Mouse (Mus musculus) B cell, adult 2 months (primary cell): ENCODE measurements at regions not wholly inside any gene's neighbourhood (a gene's known extent, or its start where the extent isn't known, plus 50 kb on each side); places are given as distances from the start of the nearest gene placed in this dataset.

Experiments
- DNase-seq, 2 experiments: peaks; one replicate each; pipeline ENCODE4 v3.0.0; 2022

DNA sequence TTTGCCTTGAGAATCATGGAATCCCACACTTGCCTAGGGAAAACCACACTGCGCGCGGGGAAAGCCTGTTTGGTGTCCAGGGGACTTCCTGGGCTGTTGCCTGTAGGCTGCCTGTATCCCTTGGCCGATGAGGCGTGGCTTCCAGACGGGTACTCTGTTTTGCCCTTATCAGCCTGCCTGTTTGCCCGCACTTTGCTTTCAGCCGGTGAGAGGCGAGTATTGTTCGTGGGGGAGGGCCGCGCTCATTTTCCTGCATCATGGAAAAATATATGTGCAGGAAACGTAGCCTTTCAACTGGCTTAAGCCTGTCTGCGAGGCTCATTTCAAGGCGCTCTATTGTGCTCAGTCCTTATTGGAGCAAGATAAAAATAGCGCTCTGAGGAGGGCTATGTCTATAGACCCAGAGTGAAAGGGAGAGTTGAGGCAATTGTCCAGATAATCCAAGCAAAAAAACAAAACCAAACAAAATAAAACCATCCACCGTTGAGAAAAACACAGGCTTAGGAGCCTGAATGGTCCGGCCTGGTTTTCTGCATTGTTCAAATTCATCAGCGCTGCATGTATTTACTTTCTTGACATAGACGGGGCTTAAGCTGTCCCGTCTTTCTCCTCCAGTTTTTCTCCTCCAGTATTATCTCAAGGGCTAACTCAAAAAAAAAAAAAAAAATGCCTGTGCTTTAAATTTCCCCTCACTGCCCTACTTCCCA, 67.9 kb downstream of the Klf5 start:
- DNase-seq: no peak

DNA sequence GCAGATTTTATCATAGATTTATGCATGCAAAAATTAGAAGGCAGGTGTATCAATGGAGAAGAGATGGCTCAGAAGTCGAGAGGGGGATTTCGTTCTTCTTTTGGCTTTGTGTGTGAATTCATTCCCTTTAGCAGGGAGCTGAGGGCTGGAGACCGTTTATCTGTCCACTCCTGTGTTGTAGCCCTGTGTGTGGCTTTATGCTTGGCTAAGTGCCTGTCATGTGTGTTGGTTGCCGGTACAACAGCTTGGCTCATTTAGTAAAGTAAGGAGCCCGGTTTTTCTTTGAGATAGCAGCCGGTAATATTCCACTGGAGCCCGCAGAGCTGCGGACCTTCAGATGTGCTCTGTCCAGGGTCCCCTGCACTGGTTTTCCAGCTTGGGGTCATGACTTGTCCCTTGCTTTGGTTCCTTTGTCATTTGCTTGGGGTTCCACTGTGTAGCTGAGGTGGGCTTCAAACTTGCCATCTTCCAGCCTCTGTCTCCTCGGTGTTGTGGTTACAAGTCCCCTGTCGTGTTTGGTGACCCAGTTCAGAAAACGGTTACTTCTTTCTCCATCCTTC, 68.6 kb downstream of the Klf5 start:
- DNase-seq: no peak

DNA sequence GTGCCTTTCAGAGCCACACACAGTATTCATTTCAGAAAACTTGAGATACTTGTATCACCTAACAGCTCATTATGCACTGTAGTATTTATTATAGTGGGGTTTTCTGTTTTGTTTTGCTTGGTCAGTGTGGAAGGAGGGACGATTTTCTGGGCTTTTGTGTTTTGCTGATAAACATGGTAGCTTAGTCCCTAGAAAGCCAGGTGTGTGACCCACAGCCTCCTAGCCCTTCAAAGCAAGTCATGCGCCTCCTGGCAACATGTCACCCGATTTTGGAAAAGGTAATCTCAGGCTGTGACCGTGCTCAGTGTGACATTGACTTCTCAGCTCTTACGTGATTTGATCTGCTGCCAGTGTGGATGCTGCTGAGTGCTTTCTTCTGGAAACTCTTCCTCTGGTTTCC, 70.9 kb downstream of the Klf5 start:
- DNase-seq: no peak

DNA sequence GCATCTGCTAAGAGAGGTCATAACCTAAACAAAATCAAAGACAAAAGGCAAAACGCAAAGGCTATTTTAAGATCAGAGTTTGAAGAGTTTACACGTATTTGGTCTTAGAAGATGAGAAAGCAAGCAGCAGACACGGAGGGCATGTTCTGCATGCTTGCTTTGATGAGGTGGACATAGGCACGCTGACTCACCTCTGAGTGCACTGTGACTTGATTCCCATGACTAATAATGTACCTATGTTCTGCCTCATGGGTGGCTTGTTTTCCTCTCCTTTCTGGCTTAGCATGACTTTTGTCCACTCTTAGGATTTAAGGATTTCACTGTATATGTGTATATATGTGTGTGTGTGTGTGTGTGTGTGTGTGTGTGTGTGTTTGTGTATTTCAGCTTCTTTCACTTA, 75.2 kb downstream of the Klf5 start:
- DNase-seq: no peak

DNA sequence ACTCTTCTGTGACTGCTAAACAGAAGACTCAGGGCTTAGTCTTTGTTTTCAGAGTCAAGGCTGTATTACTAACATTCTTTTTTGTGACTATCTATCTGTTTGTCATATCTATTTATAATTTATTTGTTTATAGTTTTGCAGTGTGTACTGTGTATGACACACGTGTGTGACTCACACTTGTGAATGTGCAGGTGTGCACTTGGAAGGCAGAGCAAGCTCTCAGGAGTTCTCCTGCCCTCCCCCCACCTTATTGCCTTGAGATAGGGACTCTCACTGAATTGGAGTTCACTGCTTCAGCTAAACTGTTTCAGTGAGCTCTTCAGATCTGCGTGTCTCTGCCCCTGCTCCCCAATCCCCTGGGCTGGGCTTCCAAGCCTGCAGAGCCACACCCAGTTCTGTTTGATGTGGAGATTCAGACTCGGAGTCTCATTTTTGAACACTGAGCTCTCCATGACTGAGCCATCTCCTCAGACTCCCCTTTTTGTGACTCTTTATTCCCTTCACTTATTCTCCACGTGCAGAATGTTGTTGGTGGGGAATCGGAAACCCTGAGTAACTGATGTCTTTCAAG, 76.6 kb downstream of the Klf5 start:
- DNase-seq: no peak

DNA sequence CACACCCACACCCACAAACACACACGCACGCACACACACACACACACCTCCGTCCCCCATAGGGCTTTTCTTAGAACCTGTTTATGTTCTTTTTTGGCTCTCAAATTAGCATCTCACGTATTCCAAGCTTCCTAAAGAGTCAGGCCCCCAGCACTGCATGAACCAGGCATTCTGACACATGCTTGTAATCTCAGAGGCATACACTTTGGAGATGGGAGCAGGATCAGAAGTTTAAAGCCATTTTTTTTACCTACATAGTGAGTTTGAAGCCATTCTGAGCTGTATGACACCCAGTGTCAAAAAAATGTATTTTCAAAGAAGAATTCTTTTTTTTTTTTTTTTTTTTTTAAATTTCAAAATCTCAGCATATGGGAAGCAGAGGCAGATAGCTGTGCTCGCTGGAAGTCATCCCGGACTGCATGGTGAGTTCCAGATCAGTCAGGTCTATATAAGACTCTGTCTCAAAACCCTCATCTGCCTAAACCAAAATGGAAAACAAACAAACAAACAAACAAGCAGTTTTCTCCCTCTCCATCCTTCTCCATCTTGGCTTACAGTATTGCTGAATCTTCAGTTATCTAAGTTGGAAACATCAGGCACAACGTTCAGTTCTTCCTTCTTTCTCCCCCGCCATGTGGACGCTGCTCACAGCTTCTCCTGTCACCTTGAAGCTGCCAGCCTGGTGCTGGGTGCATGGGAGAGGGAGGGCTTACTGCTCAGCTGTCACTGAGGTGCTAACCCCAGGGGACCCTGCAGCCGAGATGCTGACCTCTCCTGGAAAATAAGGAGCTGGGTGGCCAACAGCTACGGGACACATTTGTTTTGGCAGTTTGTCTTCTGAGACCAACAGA, 78.4 kb downstream of the Klf5 start:
- DNase-seq: no peak

DNA sequence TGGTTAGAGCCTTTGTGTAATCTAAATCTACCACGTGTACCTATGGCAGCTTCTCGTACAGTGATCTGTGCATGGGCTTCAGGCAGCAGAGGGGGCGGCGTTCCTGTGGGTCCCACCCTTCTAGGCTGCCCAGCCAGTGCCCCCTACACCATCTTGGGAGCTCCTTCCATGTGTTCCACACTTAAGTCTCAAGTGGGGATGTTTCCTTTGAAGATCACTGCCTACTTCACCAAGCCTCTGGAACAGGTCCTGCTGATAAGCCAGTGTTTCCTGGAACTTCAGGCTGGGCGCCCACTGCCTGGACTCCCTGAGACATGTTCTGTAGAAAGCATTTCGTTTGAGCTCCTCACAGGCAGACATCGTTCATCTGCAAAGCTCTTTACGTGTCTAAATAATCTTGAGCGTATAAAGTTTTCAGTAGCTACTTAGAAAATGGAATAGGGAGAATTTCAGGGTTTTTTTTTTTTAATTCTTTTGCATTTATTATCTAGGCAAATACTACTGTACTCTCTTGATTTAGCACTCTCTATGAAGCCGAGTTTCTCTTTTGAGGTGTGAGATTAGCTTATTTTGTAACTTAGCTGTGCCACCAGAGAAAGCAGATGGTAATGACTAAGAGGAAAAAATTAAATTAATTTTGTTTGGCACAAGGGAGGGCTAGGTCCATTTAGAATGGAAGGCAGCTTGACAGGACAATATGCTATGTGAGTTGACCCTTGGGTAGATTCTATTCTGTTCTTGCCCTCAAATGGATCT, 82.9 kb downstream of the Klf5 start:
- DNase-seq: no peak

DNA sequence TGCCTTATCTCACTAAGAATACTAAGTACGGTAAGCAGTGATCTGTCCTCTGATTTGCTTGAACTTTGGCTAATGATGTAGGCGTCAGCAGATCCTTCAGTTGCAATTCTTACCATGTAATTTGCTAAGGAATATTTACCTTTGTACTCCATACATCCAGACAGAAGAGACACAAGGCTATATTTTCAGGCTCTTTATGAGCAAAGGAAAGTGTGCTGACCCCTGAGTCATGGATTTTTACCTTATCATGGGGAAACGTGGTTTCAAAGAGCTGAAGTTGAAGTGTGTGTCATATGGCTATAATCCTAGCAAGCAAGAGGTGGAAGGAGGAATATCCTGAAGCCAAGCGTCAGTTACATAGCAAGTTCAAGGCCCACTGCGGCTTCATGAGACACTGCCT, 83.6 kb downstream of the Klf5 start:
- no peak for DNase-seq

DNA sequence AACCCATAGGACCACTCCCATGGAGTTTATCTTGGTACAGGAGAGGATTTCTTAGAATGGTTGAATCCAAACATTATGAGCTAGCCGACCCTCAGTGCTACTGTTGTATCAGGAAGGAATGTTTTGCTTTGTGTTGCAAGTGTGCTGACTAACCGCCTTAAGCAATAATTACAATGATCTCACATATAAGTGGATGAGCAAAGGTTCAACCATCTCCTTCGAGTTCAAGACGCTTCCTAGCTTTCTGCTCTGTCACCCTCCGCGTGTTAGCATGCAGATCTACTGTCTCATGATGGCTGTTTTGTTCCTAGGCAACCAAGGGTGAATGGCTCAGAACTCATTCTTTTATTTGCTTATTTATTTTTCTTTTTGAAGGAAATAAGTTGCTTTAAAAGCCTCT, 84.7 kb downstream of the Klf5 start:
- no peak for DNase-seq

DNA sequence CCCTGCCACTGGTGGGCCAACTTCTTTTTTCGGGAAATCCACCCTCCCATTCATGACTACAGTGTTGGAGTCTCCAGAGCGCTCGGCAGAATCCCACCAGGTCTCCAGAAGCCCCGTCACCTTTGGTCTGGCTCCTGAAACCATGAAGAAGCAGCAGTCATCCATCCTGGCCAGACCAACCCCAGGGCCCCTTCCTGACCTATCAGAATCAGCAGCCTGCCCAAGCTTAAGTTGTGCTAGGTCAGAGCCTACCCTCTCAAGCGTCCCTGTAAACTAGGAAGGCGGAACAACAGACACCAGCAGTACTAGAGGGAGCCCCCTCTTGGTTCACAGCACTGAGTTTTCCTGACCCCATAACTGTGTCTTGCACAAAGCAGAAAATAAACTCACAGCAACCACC, 89.1 kb downstream of the Klf5 start:
- no peak for DNase-seq

DNA sequence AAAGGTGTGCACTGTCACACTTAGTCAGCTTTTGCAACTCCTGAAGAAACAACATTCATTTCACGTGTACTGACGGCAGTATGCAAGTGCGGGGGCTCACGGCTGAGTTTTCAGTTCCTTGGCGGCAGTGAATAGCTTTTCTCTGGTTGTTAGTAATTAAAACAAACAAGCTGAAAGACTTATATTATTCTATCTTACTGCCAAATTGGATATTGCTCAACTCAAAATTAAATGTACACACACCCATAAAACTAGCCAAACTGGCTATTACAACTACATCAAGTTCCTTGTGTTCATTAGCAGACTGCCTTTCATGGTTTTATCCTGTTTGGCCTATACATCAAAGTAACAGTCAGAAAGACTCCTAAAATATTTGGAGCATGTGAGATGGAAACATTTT, 90.8 kb downstream of the Klf5 start:
- DNase-seq: no peak

DNA sequence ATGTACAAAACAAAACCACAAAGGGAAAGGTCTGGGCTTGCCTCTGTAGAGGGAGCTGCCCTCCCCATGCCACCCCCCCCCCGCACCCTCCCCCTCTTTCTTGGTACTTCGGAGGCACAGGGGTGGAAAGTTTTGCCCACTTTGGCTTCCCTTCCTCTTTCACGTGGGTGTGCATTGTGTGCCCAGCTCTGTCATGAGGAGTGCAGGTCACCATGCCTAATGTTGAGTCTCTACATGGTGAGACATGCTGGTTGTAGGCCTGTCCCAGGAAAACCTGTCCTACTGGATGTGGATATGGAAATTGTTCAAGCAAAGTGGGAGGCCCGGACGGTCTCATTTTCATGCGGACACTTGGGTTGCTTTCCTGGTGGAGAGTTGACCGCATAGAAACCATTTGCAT, 93.2 kb downstream of the Klf5 start:
- no peak for DNase-seq

DNA sequence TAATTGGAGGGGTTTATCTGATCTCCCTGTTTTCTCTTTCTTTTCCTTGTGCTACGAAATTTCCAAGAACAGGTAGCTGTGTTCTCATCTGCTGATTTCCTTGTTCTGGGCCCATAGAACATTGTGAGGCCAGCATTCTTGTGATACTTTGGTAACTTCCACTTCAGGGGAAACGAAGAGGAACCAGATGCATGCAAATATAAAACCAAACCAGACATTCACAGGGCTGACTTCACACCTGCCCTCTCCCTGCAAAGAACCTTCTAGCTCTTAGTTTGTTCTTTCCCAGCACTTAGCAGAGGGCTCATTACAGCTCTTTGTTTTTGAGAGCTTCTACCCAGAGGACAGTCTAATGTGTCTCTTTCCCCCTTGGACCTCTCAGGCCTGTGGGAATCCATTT, 94.3 kb downstream of the Klf5 start:
- DNase-seq: no peak

DNA sequence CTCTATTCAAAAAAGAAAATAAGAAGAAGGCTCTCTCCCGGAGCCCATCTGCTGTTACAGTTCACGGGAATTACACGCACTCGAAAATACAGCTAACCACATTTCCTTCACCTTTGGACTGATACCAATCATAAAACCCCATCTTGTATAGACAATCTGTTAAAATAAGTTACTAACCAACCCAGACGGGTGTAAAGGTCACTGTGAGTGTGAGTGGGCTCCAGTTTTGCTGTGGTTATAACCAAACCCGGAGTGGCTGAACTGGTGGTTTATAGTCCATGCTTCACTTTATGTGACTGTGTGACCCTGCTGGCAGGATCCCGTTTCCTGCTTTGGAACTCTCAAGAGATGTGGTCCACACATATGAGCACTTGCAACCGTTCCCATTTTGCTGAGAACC, 95.1 kb downstream of the Klf5 start:
- no peak for DNase-seq

DNA sequence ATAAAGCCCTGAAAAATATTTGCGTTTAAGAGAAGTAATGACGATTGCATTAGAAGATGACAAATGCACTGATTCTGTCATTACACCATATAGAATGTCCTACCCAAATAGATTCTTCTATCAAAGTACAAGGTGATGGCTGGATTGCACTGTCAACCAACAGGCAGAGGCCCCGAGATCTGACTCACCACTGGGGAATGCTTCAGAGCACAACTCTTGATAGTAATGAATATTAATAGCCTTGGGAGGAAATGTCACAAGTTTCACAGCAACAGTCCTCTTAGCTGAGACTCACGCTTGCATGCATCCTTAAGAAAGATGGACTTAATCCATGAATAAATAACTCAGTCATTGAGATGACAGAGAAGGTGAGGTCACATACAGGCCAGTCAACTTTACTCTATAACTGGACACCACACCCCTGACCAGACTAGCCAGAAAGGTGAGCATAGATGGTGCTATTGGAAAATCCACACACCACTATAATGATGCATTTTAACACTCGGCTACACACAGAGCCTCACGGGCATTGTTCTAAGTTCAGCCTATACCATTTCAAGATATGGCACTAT, 104.8 kb downstream of the Klf5 start:
- DNase-seq: no peak

DNA sequence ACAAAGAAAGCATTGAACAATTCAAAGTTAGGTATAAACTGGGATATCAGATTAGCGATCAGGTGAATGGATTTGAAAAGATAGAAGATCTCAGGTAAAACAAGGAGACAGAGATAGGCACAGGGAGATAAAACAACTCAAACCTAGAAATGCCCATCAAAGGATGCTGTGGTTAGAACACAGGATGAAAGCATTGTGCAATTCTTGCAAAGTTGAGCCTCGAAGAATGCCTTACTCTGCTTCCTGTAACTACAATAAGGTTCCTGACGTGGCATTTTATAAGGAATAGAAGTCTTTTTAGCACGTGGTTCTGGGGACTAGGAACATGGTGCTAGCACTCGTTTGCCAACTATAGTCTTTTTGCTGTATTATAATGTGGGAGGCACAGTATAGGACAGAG, 106.7 kb downstream of the Klf5 start:
- DNase-seq: no peak

DNA sequence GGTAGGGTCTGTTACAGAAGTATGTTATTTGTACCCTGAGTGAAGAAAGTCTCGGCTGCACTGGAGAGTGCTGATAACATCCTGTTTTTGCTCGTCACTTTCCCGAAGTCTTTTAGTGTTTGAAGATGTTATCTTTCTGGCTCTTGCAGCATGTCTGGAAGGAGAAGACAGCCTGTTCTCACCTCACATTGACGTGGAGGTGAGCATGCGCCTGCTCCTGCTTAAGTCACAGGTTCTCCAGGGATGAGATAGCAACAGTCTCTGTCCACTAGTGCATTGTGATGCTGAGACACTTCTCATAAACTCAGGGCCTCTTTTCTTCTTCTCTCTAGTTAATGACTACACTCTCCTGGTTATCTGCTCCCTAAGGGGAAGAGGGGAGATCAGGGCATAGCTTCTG, 113.3 kb downstream of the Klf5 start:
- no peak for DNase-seq

DNA sequence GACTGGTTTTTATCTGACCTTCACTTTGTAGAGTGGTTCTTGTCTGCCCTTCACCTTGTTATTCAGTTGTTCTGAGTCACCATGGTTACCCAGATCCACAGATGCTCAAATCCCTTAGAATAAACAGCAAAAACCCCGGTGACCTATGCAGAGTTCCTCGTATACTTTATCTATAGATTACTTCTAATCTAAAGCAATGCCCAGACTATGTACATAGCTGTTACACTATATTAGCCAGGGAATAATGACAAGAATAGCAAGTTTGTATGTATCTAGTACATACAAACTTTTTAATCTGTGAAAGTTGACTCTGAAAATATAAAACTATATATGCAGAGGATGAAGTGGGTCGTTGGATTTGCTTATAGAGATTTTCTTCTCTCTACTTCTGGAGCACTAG, 117.7 kb downstream of the Klf5 start:
- no peak for DNase-seq

DNA sequence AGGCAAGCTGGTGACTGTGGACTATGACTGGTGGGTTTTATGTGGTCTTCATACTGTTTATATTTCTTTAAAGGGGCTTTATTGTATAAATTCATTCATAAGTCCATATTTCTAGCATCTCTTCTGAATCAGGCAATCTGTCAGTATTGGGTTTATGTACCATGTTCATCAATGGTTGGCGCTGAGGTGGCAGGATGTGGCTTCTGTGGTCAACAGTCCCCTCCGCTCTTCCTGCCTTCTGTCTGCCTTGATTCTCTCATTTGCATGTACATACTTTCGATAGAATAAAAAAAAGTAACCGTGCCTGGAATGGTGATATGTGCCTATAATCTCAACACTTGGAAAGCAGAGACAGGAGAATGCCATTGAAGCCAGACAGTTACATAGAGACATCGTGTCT, 120.5 kb downstream of the Klf5 start:
- peak; percentile 1 to 3 for DNase-seq

DNA sequence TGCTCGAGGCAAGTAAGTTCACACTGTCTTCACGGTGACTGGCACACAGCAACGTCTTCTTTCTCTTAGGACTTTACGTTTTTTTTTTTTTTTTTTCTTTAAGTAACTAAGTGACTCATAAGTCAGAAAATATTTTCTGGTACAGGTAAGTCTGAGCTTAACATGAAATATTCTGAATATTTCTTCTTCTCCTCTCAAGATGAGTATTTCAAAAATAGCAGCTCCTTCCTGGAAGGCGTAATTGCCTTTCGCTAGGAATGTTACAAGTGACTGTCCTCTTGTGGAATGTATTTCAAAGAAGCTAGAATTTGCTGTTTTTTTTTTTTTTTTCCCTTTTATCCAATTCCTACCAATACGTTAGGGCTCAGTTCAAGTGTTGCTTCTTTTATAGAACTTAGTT, 124.8 kb downstream of the Klf5 start:
- no peak for DNase-seq

DNA sequence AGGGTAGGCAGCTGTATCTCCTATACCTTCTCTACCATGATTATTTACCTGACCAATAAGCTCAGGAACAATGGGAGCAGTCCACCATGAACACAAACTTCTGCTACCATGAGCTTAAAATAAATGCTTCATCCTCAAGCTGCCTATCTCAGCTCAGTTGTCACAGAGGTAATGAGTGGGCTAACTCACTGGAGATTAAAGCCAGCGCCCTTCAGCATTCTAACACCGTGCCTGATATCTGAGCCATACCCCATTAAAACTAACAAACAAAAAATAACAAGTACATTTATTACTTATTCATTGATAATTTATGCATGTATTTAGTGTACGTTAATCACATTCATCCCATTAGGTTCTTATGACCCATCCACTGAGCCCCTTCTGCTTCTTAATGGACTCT, 128.6 kb downstream of the Klf5 start:
- DNase-seq: no peak

DNA sequence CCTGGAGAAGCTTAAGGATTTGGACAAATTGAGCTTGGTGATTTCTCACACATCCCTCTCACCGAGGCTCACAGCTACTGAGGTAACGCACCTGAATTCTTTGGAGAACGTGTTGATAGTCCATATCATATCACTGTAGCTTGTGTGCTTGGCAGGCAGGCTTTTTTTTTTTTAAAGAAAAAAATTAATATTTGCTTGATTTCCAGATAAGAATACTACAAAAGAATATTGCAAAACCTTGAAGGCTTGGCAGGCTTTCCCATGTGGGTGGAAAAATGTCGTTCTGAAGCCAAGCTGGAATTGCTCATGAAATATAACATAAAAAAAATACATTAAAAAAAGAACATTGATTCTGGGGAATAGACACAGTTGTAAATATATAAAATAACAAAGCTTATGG, 131.8 kb downstream of the Klf5 start:
- DNase-seq: no peak

DNA sequence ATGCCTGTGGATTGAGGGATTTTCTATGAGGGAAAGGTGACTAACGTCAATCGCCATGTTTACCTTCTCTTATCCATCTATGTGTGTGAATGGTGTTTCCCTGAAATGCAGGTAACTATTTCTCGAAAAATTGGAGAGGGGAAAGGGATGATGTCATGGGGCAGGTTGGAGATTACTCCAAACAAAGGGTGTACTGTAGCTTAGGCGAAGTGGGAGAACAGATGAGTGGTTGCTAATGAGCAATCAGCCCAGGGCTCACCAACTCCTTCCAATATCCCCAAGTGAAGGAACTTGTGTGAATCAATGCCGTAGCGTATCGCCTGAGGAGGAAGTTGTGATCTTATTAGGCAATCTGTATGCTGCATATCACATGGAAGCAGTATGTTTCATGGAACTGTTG, 133.2 kb downstream of the Klf5 start:
- DNase-seq: no peak
